Mouse (Mus musculus): ENCODE results near the gene Tcstv3. TPM values are rescaled to one million over a fixed set of nuclear protein-coding genes. Genes with fewer than 3 reads are reported as not detected.

The Tcstv3 gene
- polyA plus RNA-seq, 1 experiment from 2014 or later, result not detected

Other genes starting within 250 kb of the Tcstv3 start
- gene Gm20767, start 176.6 kb upstream of the Tcstv3 start, polyA plus RNA-seq (2015; fragmentation: Nextera tagmentation; extraction: Ambion mirVana), result not detected in 2 replicates
- gene Gm21818, start 144.4 kb upstream of the Tcstv3 start, polyA plus RNA-seq (2015; fragmentation: Nextera tagmentation; extraction: Ambion mirVana), result not detected in 2 replicates
- gene Gm21762, start 100.9 kb upstream of the Tcstv3 start, polyA plus RNA-seq (2015; fragmentation: Nextera tagmentation; extraction: Ambion mirVana), result not detected in 2 replicates
- not detected in 2 replicates for gene Gm21731, start 77.8 kb upstream of the Tcstv3 start, polyA plus RNA-seq (2015; fragmentation: Nextera tagmentation; extraction: Ambion mirVana)
- not detected in 2 replicates for gene AF067061, start 53.8 kb upstream of the Tcstv3 start, polyA plus RNA-seq (2015; fragmentation: Nextera tagmentation; extraction: Ambion mirVana)
- gene BC147527, start 16.5 kb upstream of the Tcstv3 start, polyA plus RNA-seq (2015; fragmentation: Nextera tagmentation; extraction: Ambion mirVana), result 0.10 and 1.1 TPM in 2 replicates